Mouse (Mus musculus) kidney, postnatal 10 days (tissue): ENCODE results near the gene Rundc3a.
"Not testable (repeated sequence)": the region's sequence is repeated elsewhere in the genome, so short reads cannot be mapped to it uniquely, and the experiment has no call there.

ENCODE experiments used
- DNase-seq: peaks from one replicate; pipeline ENCODE4 v3.0.0; 2021; ENCODE audit warnings: mixed read lengths

The Rundc3a gene

GRCm38 (mm10) chr11:102368347-102368746, 24.9 kb upstream of the Rundc3a start:
- no peak for DNase-seq

DNA sequence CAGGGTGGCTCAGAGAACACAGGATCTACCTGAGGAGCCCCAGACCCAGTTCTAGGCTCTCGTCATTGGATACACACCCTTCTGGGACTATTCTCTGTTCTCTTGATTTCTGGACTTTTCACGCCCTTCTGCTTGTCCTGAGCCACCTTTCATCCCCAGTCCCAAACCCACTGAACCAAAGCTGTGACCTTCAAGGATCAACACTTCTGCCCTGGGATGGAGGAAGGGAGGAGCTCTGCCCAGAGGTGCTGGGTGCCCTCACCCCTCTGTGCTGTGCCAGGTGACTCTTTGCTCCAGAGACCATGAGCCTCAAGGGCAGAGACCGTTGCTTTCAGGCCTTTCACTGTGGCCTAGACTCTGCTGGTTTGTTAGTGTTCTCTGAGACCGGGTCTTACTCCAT, 23.9 kb upstream of the Rundc3a start:
- DNase-seq: no peak

GRCm38 (mm10) chr11:102370285-102370684, 22.9 kb upstream of the Rundc3a start:
- no peak for DNase-seq

- DNase-seq: no peak
Observed at GRCm38 (mm10) chr11:102371926-102372685, 21.1 kb upstream of the Rundc3a start.

- DNase-seq: no peak
Observed at GRCm38 (mm10) chr11:102372936-102373335, 20.3 kb upstream of the Rundc3a start.

- DNase-seq: no peak
Observed at GRCm38 (mm10) chr11:102373646-102374045, 19.6 kb upstream of the Rundc3a start.

DNA sequence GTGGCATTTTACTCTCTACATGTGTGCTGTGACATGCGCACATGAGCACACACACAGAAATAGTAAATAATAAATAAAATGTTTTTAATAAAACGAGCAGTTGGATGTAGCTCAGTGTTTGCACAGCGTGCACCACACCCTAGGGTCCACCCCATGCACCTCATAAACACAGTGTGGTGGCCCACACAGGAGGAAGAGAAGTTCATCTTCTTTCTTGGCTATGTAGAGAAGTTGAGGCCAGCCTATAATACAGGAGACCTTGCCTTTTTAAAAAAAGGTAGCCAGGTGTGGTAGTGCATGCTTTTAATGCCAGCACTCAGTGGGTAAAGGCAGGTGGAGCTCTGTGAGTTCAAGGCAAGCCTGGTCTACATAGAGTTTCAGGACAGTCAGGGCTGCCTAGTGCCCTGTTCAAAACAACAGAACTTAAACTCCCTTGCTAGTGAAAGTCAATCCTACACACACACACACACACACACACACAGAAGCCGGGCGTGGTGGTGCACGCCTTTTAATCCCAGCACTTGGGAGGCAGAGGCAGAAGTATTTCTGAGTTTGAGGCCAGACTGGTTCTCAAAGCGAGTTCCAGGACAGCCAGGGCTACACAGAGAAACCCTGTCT, 19.0 kb upstream of the Rundc3a start:
- no peak for DNase-seq

DNA sequence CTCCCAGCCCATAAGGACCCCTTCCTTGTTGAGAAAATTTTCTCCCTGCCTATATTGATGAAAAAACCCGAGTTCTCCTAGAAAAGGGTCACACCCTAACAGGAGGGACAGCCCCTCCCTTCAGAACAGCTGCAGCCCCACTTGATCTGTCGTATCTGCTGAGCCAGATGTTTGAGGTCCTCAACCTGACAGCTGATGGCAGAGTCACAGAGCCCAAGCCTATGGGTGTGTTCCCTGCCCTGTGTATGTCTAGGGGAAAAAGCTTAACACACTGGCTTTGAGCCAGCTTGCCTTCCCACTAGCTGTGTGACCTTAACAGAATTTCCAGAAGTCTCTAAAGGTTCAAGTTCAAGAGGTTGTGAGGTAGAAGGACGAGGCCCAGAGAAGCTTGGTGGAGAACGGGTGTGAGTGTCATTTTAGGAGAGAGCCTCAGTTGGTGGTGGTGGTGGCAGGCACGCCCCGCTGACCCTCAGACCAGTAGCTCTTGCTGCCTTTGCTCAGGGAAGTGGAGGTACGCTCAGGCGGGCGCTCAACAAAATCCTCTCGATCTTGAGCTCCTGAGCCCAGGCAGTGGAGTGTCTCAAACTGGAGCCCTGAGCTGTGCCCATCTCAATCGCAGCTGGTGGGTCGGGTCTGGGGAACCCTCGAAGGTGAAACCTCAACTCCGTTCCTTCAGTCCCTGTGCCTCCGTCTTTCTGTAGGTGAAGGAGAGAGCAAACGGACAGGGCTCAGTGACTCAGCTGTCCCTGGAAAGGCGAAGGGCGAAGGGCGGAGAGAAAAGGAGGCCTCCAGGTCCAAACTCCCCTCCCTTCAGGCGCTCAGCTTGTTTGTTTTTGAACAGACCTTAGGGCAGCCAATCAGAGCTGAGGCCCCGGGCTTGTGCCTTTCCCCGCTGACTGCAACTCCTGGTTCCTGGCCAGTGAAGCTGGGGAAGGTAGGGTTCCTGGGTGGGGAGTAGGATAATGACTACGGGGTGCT, 17.7 kb upstream of the Rundc3a start:
- peak; percentile 72 for DNase-seq

DNA sequence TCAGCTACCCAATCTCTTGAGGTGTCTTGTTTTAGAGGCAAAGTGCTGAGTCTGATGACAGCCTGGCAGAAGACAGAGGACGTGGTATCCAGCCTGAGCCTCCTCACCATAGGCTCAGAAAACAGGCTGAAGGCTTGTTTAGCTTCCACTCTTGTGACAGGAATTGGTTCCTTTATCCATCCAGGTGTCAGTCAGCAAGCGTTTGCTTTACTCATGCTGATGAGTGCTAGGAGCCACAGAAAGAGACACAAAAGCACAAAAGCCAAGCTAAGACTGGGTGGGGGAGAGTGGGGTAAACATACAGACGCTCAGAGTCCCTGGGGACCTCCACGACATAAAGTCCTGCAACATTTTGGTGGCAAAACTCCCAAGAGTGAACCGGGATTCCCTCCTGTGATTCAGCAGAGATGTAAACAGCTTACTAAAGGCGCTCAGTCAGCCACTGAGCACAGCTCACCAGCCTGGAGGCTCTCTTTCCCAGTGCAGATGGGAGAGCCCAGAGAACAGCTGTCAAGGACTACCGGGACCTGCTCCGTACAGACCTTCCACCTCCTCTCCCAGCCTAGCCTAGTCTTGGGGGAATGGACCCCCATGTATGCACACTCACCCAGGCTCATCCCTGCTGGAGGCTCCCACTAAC, 16.9 kb upstream of the Rundc3a start:
- DNase-seq: no peak

DNA sequence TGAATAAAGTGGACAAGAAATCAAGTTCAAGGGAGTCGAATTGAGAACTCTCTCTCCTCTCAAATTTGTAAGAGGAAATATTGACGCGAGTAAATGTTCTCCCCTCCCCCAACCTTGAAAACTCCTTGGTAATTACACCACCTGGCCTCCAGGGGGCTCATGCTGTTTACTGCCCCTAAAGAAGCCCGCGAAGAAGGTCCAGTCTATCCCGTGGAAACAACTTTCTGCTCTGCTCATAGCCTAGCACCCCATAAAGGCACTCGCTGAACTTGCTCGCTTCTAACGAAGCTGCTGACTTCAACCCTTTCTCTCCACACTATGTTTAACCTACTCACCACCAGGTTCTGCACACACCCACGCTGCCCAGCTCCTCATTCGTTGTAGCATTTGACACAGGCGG, 16.0 kb upstream of the Rundc3a start:
- DNase-seq: no peak

DNA sequence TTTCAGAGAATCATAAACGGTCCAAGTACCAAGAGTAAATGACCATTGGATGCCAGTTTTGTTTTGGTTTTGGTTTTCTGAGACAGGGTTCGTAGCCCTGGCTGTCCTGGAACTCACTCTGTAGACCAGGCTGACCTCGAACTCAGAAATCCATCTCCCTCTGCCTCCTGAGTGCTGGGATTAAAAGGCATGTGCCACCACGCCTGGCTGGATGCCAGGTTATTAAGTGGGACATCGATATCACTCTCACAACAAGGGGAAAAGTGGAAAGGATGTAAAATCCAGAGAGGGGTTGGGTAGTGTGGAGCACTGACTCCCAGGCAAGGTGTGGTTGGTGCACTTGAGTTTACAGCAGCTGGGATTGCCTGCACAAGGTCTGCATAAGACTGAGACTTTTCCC, 13.1 kb upstream of the Rundc3a start:
- no peak for DNase-seq

GRCm38 (mm10) chr11:102381341-102382100, 11.7 kb upstream of the Rundc3a start:
- DNase-seq: no peak

- no peak for DNase-seq
Observed at GRCm38 (mm10) chr11:102382794-102383193, 10.4 kb upstream of the Rundc3a start.

GRCm38 (mm10) chr11:102383365-102384136, 9.7 kb upstream of the Rundc3a start:
- no peak for DNase-seq

DNA sequence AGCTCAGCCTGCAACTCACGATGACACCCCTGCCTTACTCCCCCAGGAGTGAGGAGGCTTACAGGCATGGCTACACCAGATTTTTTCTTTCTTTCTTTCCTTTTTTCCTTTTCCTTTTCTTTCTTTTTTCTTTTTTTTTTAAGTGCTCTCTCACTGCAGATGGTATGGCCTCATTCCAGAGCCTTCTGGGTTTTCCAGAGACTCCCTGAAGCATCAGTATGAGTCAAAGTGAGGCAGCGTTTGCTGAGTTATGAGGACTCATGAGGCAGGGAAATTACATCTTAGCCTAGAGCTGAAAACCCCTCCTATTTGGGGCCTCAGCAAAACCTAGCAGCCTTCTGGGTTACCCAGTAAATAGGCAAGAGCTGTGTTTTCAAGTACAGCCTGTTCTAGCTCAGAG, 8.8 kb upstream of the Rundc3a start:
- no peak for DNase-seq

GRCm38 (mm10) chr11:102385075-102385474, 8.1 kb upstream of the Rundc3a start:
- no peak for DNase-seq

DNA sequence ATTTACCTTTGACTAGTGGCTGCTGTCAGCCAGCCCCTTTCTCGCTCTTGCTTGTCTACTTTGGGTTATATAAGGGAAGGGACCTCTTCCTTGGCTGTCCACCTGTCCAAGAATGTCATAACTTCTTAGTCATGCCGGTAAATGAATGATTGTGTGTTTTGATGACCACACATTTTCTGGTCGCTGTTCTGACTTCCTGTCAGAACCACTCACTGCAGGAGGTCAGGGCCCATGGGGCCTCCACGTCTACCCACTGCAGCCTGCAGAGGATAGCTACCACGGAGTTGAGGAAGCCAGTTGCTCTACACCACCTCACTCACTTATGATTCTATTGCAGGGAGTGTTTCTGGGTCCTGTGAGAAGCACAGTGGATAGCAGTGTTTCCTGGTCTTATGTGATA, 7.1 kb upstream of the Rundc3a start:
- no peak for DNase-seq

- not testable (repeated sequence) for DNase-seq
Observed at GRCm38 (mm10) chr11:102389436-102389835, 3.8 kb upstream of the Rundc3a start.

- DNase-seq: no peak
Observed at GRCm38 (mm10) chr11:102392441-102393237, 564 bp upstream of the Rundc3a start.

- DNase-seq: no peak
Observed at GRCm38 (mm10) chr11:102393719-102394420, 667 bp downstream of the Rundc3a start.
